Mouse (Mus musculus) spleen, adult 2 months (tissue): ENCODE measurements around the gene Lypd1. TPM values are rescaled to one million over a fixed set of nuclear protein-coding genes. Genes with fewer than 3 reads are reported as not detected.

Source experiments
- DNase-seq, 2 experiments: peaks; one replicate each; pipeline versions ENCODE4 v3.0.0 to v3.0.0-alpha.2; 2012 to 2021; ENCODE audit warnings: low spot score in 2 of 2, low read depth in 1 of 2
- H3K27ac ChIP-seq: fragments of 200-500 bp; 2 replicates; pipeline ENCODE4 v1.5.1; 2012; ENCODE audit warnings: low read length, inconsistent platforms; ENCODE audit not compliant: insufficient read depth
- H3K27me3 ChIP-seq: fragments of 200-500 bp; 2 replicates; pipeline ENCODE4 v1.6.1; 2012; ENCODE audit warnings: mild to moderate bottlenecking, moderate library complexity, low read length, inconsistent platforms; ENCODE audit not compliant: control insufficient read depth, insufficient read depth
- H3K36me3 ChIP-seq: fragments of 200-500 bp; 2 replicates; pipeline ENCODE4 v1.6.1; 2012; ENCODE audit warnings: mild to moderate bottlenecking, low read length, inconsistent platforms; ENCODE audit not compliant: control insufficient read depth, insufficient read depth
- H3K4me1 ChIP-seq: fragments of 200-500 bp; 2 replicates; pipeline ENCODE4 v1.6.1; 2011; ENCODE audit warnings: inconsistent platforms; ENCODE audit not compliant: control insufficient read depth, insufficient read depth, insufficient read length
- H3K4me3 ChIP-seq: fragments of 200-500 bp; 2 replicates; pipeline ENCODE4 v1.5.1; 2011; ENCODE audit warnings: mild to moderate bottlenecking, inconsistent platforms; ENCODE audit not compliant: insufficient read depth, insufficient read length; ENCODE audit errors: extremely low read depth
- CTCF ChIP-seq: fragments of 200-500 bp; IDR thresholded peaks from 2 replicates; pipeline ENCODE4 v1.5.1; 2011; ENCODE audit warnings: mild to moderate bottlenecking, inconsistent platforms; ENCODE audit not compliant: insufficient read depth, insufficient read length, insufficient replicate concordance; ENCODE audit errors: extremely low read depth
- POLR2A ChIP-seq: fragments of 200-500 bp; IDR thresholded peaks from 2 replicates; pipeline ENCODE4 v1.6.1; 2011; ENCODE audit warnings: low read depth, low read length, inconsistent platforms
- WGBS: fragments of 180-500 bp; shearing (Covaris S2); methylation state at CpG from one replicate; pipeline ENCODE4 v1.1.7; 2018; 5-methylcytosine and 5-hydroxymethylcytosine counted together
- polyA plus RNA-seq: library from polyadenylated mRNA; depleted of rRNA; stranded (reverse); fragments of >200 nt; gene quantifications from 2 replicates; pipeline ENCODE4 v1.2.3, GENCODE M21; 2012

Lypd1 gene
- polyA plus RNA-seq, 1 experiment: 0.05 TPM

DNA sequence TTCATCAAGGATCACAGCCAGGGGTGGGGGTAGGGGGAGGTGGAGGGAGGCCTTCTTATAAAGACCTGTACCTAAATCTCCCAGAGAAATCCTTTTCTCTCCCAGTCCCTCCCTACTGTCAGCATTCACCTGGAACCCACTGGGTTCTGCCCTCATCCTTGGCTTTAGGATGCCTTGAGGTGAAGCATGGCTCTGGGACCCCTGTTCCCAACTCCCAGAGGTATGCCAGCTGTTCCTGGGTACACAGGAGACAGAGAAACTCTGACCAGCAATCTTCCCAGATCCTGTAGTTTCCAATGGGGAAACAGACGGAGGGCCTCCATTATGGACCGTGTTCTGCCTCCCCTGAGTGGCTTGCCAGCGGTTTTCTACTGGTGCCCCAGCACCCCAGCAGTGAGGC is 7.8 kb upstream of the Lypd1 start:
- H3K36me3 ChIP-seq: no peaks in the 10 kb centered on the region
- 89% methylated on average over 3 of the region's 3 CpGs for WGBS

DNA sequence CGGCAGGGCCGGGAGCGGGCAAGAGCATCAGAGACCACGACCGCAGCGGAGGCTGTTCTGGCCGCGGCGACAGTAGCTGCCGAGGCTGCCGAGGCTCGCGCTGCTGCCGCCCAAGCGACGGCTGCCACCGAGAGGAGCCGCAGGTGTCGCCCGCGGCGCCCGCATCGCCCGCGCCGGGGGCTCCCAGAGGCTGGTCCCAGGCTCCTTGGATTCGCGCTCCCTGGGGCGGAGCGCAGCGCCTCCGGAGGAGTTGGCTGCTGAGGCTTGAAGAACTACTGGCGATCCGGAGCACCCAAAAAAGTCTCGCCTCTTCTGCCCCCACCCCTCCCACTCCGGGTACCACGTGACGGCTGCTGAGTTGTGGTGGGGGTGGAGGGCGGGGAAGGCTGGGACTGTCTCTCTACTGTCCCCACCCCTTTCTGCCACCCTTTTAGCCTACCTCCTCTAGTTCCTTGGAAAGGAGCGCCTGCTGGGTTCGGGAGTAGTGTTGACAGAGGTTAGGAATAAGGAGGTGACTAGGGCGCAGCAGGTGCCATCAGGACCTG is 928 bp downstream of the Lypd1 start:
- 1% methylated on average over 43 of the region's 43 CpGs for WGBS
- no peaks in the 10 kb centered on the region for H3K4me1 ChIP-seq
- DNase-seq: no peak
- no peaks in the 10 kb centered on the region for H3K36me3 ChIP-seq
- no peak overlapping the region for H3K4me3 ChIP-seq
- no peak overlapping the region for H3K27ac ChIP-seq
- peaks cover 4% of the 10 kb centered on the region for H3K27me3 ChIP-seq
- no peak for TF ChIP-seq CTCF
- TF ChIP-seq POLR2A: no peak

More for the DNA sequence above, 7.8 kb upstream of the Lypd1 start:
- H3K4me1 ChIP-seq: no peaks in the 10 kb centered on the region
- H3K4me3 ChIP-seq: no peak overlapping the region
- DNase-seq: no peak
- H3K27me3 ChIP-seq: no peaks in the 10 kb centered on the region
- TF ChIP-seq POLR2A: no peak
- no peak for TF ChIP-seq CTCF
- H3K27ac ChIP-seq: no peak overlapping the region

DNA sequence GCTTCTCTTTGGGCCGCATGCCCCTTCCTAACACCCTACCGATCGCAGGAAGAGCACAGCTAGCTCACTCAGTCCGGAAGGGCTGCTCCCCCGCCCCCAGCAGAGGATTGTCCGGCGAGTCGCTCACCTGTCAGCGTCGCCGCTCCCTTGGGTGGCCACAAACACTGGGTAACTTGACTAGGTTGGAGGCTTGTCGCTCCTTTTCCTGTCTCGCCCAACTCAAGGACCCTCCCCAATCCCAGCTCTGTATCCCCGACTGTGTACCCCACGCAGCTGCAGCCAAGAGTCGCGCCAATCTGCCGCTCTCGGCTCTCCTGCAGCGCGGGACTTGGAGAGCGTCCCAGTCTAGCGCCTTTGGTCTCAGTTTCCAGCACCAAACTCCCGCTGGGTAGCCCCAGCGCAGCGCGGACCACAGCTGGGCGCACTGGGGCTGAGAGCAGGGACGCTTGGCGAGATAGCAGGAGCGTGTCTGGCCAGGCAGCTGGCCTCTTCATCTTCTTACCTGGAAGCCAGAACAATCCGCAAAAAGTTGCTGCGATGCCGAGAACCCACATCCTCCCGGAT is 1.5 kb downstream of the Lypd1 start:
- H3K27ac ChIP-seq: no peak overlapping the region
- no peak overlapping the region for H3K4me3 ChIP-seq
- DNase-seq: no peak
- 3% methylated on average over 35 of the region's 35 CpGs for WGBS
- TF ChIP-seq CTCF (no peak), POLR2A (no peak)
- H3K4me1 ChIP-seq: no peaks in the 10 kb centered on the region
- peaks cover 4% of the 10 kb centered on the region for H3K27me3 ChIP-seq
- H3K36me3 ChIP-seq: no peaks in the 10 kb centered on the region

DNA sequence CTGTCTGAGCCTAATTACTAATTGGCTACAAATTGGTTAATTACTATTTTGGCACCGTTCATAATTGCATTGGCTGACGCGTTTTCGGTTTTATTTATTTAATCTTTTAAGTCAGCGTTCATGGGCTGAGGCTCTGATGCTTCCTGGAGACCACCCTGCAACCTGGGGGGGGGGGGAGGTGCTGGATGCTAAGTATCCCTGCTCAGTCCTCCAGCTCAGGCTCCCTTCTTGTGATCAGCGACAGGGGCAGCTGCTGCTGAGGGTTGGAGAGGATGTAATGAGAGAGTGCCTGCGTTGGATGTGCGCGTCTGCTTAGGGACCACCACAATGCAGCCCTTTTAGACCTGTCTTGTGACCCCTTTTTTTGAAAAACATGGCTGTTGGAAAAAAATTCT is 2.0 kb downstream of the Lypd1 start:
- 7% methylated on average over 9 of the region's 9 CpGs for WGBS
- DNase-seq: no peak
- no peaks in the 10 kb centered on the region for H3K36me3 ChIP-seq
- H3K27me3 ChIP-seq: peaks cover 4% of the 10 kb centered on the region
- H3K4me3 ChIP-seq: no peak overlapping the region
- H3K4me1 ChIP-seq: no peaks in the 10 kb centered on the region
- H3K27ac ChIP-seq: no peak overlapping the region
- TF ChIP-seq CTCF: no peak

DNA sequence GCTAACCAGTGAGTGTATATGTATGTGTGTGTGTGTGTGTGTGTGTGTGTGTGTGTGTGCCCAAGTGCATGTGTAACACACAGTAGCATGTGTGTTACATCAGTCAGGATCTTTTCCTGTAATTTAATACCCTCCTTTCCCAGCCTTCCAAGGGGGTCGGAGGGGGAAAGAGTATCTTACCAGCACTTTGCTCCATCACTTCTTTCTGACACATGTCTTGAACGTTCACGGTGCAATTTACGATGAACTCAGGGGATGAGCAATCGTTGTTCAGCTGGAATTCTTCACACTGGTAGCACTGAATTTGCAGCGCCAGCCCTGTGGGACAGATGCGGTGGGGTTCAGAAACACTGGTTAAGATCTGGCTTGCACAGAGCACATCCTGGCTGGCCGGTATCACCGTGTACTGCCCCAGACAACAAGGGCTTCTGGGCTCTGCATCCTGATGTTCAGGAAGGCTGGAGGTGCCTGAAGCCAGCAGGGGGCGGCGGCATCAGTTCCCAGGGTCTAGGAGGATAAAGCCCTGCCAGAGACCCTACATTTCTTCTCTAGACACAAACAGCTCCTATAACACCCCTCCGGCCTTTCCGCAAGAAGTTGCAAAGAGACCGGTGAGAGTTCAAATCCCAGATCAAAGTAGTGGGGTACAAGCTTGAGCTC is 2.6 kb downstream of the Lypd1 start:
- WGBS: 20% methylated on average over 14 of the region's 14 CpGs

DNA sequence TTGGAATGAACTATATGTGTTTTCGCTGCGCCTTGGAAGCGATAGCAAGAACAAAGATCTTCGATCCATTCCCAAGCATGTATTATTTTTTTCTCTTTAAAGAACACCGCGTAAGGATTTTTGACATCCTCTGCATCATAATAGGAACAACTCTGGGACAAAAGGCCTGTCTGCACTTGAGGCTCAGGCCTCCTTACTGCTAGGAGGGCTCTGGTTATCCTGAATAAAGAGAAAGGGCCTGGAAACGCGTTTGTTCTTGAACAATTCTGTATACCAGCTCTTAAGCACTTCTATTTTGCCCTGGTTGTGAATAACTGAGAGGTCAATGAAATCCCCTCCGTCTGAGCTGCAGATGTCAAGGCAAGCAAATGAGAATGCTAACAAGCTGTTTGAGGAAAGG is 19.7 kb downstream of the Lypd1 start:
- TF ChIP-seq POLR2A (no peak), CTCF (no peak)
- Histone ChIP-seq H3K4me1 (no peaks in the 10 kb centered on the region), H3K4me3 (no peak overlapping the region), H3K36me3 (no peaks in the 10 kb centered on the region), H3K27ac (no peak overlapping the region), H3K27me3 (no peaks in the 10 kb centered on the region)
- DNase-seq: no peak
- WGBS: 94% methylated on average over 9 of the region's 9 CpGs

More for the DNA sequence above, 2.6 kb downstream of the Lypd1 start:
- H3K4me1 ChIP-seq: no peaks in the 10 kb centered on the region
- DNase-seq: no peak
- no peaks in the 10 kb centered on the region for H3K36me3 ChIP-seq
- H3K4me3 ChIP-seq: no peak overlapping the region
- H3K27me3 ChIP-seq: peaks cover 4% of the 10 kb centered on the region
- TF ChIP-seq POLR2A: no peak
- TF ChIP-seq CTCF: no peak
- H3K27ac ChIP-seq: no peak overlapping the region

DNA sequence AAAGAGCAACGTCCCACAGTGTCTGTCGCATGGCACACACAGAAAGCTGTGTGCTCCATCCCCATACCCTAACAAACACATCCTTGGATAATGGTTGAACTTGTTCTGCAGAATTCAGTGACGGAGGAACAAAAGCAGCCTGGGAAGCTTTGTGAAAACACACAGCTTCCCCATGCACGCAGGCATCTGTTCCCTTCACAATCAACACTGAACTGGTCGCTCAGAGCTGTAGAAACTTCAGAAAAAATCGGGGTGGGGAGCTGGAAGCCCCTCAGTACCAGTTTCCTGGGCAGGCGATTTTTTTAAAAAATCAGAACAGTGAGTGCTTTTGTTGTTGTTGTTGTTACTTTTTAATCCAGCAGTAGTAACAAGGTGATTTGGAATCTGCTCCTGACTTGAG is 42.8 kb downstream of the Lypd1 start:
- Histone ChIP-seq H3K4me1 (no peaks in the 10 kb centered on the region), H3K27me3 (no peaks in the 10 kb centered on the region), H3K27ac (no peak overlapping the region), H3K36me3 (no peaks in the 10 kb centered on the region), H3K4me3 (no peak overlapping the region)
- TF ChIP-seq CTCF (no peak), POLR2A (no peak)
- WGBS: 73% methylated on average over 7 of the region's 7 CpGs
- no peak for DNase-seq

DNA sequence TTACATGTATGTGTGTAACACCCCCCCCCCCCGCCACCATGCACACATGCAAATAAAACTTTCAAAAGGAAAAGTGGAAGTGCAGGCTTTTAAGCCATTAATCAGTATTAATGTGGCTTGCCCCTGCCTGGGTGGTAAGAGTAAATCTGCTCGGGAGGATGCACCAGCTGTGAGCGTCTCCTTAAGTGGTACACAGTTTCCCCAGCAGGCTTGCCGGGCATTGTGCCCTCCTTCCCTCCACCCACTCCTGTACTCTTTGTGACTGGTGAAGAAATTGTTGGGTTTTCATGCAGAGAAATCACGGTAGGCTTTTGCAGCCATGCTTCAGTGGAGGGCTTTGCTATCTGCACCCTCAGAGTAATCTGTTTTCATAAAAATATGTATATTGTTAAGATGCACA is 54.3 kb downstream of the Lypd1 start:
- no peaks in the 10 kb centered on the region for H3K4me1 ChIP-seq
- H3K27ac ChIP-seq: no peak overlapping the region
- H3K27me3 ChIP-seq: no peaks in the 10 kb centered on the region
- H3K36me3 ChIP-seq: no peaks in the 10 kb centered on the region
- DNase-seq: no peak
- no peak overlapping the region for H3K4me3 ChIP-seq
- no peak for TF ChIP-seq CTCF
- no peak for TF ChIP-seq POLR2A
- WGBS: 70% methylated on average over 5 of the region's 5 CpGs
